25 mouse cellular contexts compared by ENCODE assay signal in genomic region chr5:100595999-100596398, GRCm38 (mm10).
"Had no signal": no experiment of that assay in that cellular context is flagged by ENCODE, and none has a peak within 500 bp of the region (broad histone marks: within the 10 kb centered on the region; RNA-seq: fewer than 3 reads in every experiment).

No protein-coding gene starts in this region.

- H3K4me3 ChIP-seq: kidney, embryonic 15.5 days; layer of hippocampus, adult 2 months; left cerebral cortex, adult 2 months; limb, embryonic 12.5 days; limb, embryonic 15.5 days; midbrain, embryonic 12.5 days; midbrain, embryonic 15.5 days; neural tube, embryonic 12.5 days; neural tube, embryonic 15.5 days had no signal

- H3K27me3 ChIP-seq: kidney, embryonic 15.5 days; limb, embryonic 12.5 days; limb, embryonic 15.5 days; midbrain, embryonic 12.5 days; midbrain, embryonic 15.5 days; neural tube, embryonic 12.5 days; neural tube, embryonic 15.5 days had no signal

- H3K4me2 ChIP-seq: kidney, embryonic 15.5 days; limb, embryonic 12.5 days; limb, embryonic 15.5 days; liver, embryonic 11.5 days; lung, embryonic 14.5 days; midbrain, embryonic 12.5 days; midbrain, embryonic 15.5 days; neural tube, embryonic 12.5 days; neural tube, embryonic 15.5 days had no signal

- H3K36me3 ChIP-seq: kidney, embryonic 15.5 days; limb, embryonic 12.5 days; limb, embryonic 15.5 days; midbrain, embryonic 12.5 days; midbrain, embryonic 15.5 days; neural tube, embryonic 12.5 days; neural tube, embryonic 15.5 days had no signal

- DNase-seq: kidney, adult 18-20 months; kidney, postnatal 14 days; kidney, postnatal 4 days; layer of hippocampus, adult 9-11 months; left cerebral cortex, postnatal 4 days; liver, postnatal 0 days; lung, embryonic 14.5 days; right cerebral cortex, adult 18-20 months; right cerebral cortex, postnatal 14 days; right cerebral cortex, postnatal 4 days; spleen, adult 18-20 months; thymus, postnatal 25 days had no signal

- H3K9me3 ChIP-seq: midbrain, embryonic 12.5 days; midbrain, embryonic 15.5 days; neural tube, embryonic 12.5 days had no signal

- H3K9ac ChIP-seq: kidney, embryonic 15.5 days; limb, embryonic 12.5 days; limb, embryonic 15.5 days; liver, embryonic 14.5 days; liver, postnatal 0 days; lung, embryonic 14.5 days; midbrain, embryonic 12.5 days; midbrain, embryonic 15.5 days; neural tube, embryonic 12.5 days; neural tube, embryonic 15.5 days had no signal

- H3K4me1 ChIP-seq: kidney, embryonic 15.5 days; limb, embryonic 12.5 days; limb, embryonic 15.5 days; midbrain, embryonic 12.5 days; midbrain, embryonic 15.5 days; neural tube, embryonic 12.5 days; neural tube, embryonic 15.5 days had no signal

- H3K27ac ChIP-seq: kidney, embryonic 15.5 days; layer of hippocampus, adult 2 months; left cerebral cortex, adult 2 months; limb, embryonic 12.5 days; limb, embryonic 15.5 days; liver, embryonic 14.5 days; macrophage; midbrain, embryonic 12.5 days; midbrain, embryonic 15.5 days; neural tube, embryonic 12.5 days; neural tube, embryonic 15.5 days had no signal

- ATAC-seq: liver, postnatal 0 days; lung, postnatal 0 days had no signal
